ENCODE assay signal across 10 mouse cellular contexts in genomic region chr11:99147041-99147919, GRCm38 (mm10). TPM values are rescaled to one million over a fixed set of nuclear protein-coding genes. Genes with fewer than 3 reads are reported as not detected.
DNase-seq lines count a peak whose midpoint lies in the region; ATAC-seq and TF ChIP-seq lines count a peak whose summit lies in the region.
"Had no signal": no experiment of that assay in that cellular context is flagged by ENCODE, and none has a peak within 500 bp of the region (broad histone marks: within the 10 kb centered on the region; RNA-seq: fewer than 3 reads in every experiment).

No protein-coding gene starts in this region.

- no peaks in the 10 kb centered on the region for H3K36me3 ChIP-seq in kidney, embryonic 15.5 days
- H3K36me3 ChIP-seq in kidney, adult 2 months (ENCODE audit: control insufficient read depth, insufficient read depth, low read length), result no peaks in the 10 kb centered on the region
- no peaks in the 10 kb centered on the region for H3K36me3 ChIP-seq in stomach, embryonic 16.5 days (ENCODE audit: control insufficient read depth, insufficient read depth, low read length)
- H3K36me3 ChIP-seq: liver, embryonic 15.5 days had no signal

- H3K4me1 ChIP-seq in kidney, embryonic 15.5 days, result peaks cover 67% of the 10 kb centered on the region
- no peaks in the 10 kb centered on the region for H3K4me1 ChIP-seq in kidney, adult 2 months (ENCODE audit: control insufficient read depth, insufficient read depth, low read length)
- H3K4me1 ChIP-seq in stomach, embryonic 16.5 days (ENCODE audit: control insufficient read depth, insufficient read depth, low read length), result peaks cover 37% of the 10 kb centered on the region

- no peak for DNase-seq in kidney, adult 2 months
- peak; percentile 76 for DNase-seq in embryo, embryonic 11 days
- peak; percentile 62 for DNase-seq in induced T-regulatory cell, adult 2 months (ENCODE audit: low read depth)
- peak; percentile 40 for DNase-seq in lung, postnatal 14 days
- DNase-seq in cerebellum, adult 9-11 months, result no peak

- ATAC-seq in kidney, embryonic 15.5 days (replicated peaks; ENCODE audit: low FRiP score), result peak; percentile 19; the same call in 1 of the 2 replicates
- peak; percentile 25; the same call in 1 of the 2 replicates for ATAC-seq in stomach, embryonic 16.5 days (ENCODE audit: insufficient read depth, low FRiP score)
- ATAC-seq in megakaryocyte-erythroid progenitor cell, adult 5-6 weeks (replicated peaks; ENCODE audit: low FRiP score, low TSS enrichment, poor library complexity, severe bottlenecking), result no peak
- ATAC-seq: Patski had no signal

- H3K4me3 ChIP-seq in kidney, embryonic 15.5 days (replicated peaks), result no peak overlapping the region
- H3K4me3 ChIP-seq in kidney, adult 2 months (ENCODE audit: insufficient read depth, low read depth, low read length), result no peak overlapping the region
- H3K4me3 ChIP-seq in stomach, embryonic 16.5 days (replicated peaks; ENCODE audit: low read length), result no peak overlapping the region
- H3K4me3 ChIP-seq: liver, embryonic 15.5 days had no signal

- no peak for TF ChIP-seq CTCF in kidney, adult 2 months (conservative IDR thresholded peaks at IDR 0.05; ENCODE audit: insufficient read depth, insufficient read length, low read depth, low read length)

- H3K27me3 ChIP-seq in kidney, embryonic 15.5 days, result no peaks in the 10 kb centered on the region
- no peaks in the 10 kb centered on the region for H3K27me3 ChIP-seq in kidney, adult 2 months (replicated peaks; ENCODE audit: control insufficient read depth, insufficient read depth, low read length)
- H3K27me3 ChIP-seq in stomach, embryonic 16.5 days (ENCODE audit: control insufficient read depth, insufficient read depth, low read length), result no peaks in the 10 kb centered on the region

- no peak for TF ChIP-seq POLR2A in kidney, adult 2 months (IDR thresholded peaks at IDR 0.05; ENCODE audit: low read depth, low read length)

- WGBS in kidney, embryonic 15.5 days, result 25% methylated on average over 17 of the region's 17 CpGs
- WGBS in kidney, adult 2 months, result 59% methylated on average over 17 of the region's 17 CpGs
- WGBS in stomach, embryonic 16.5 days, result 25% methylated on average over 17 of the region's 17 CpGs

- no peak overlapping the region for H3K9ac ChIP-seq in kidney, embryonic 15.5 days
- H3K9ac ChIP-seq in stomach, embryonic 16.5 days (ENCODE audit: low read length), result peak overlapping the region; percentile 55
- H3K9ac ChIP-seq: liver, embryonic 15.5 days had no signal

- H3K4me2 ChIP-seq in kidney, embryonic 15.5 days, result peak overlapping the region; percentile 15; the same call in 1 of the 2 replicates
- H3K4me2 ChIP-seq in stomach, embryonic 16.5 days (ENCODE audit: low read depth, low read length), result 0 out of 2 replicates have a peak overlapping the region, but pooled peaks have one; percentile 21
- H3K4me2 ChIP-seq: liver, embryonic 15.5 days had no signal

- peak overlapping the region; percentile 94 for H3K27ac ChIP-seq in kidney, embryonic 15.5 days
- no peak overlapping the region for H3K27ac ChIP-seq in kidney, adult 2 months (ENCODE audit: insufficient read depth, low read depth, low read length)
- H3K27ac ChIP-seq in stomach, embryonic 16.5 days (ENCODE audit: low read length), result peak overlapping the region; percentile 95
- H3K27ac ChIP-seq: liver, embryonic 15.5 days had no signal

- no peaks in the 10 kb centered on the region for H3K9me3 ChIP-seq in kidney, embryonic 15.5 days (replicated peaks)
- H3K9me3 ChIP-seq in stomach, embryonic 16.5 days (replicated peaks; ENCODE audit: control insufficient read depth, low read length), result no peaks in the 10 kb centered on the region
- H3K9me3 ChIP-seq: liver, embryonic 15.5 days had no signal

RNA-seq across cellular contexts. Expression of gene Ccr7, which starts 7.6 kb away (rescaled TPM):
- 0.17 and 0.18 TPM in 2 replicates for polyA plus RNA-seq in kidney, embryonic 15.5 days (2015; fragmentation: Nextera tagmentation; extraction: Ambion mirVana)
- 1.1 and 11.2 TPM in 2 replicates for polyA plus RNA-seq in kidney, adult 2 months (2012; rRNA removed)
- polyA plus RNA-seq in stomach, embryonic 16.5 days (2015; fragmentation: Nextera tagmentation; extraction: Ambion mirVana), result 0.19 TPM in 2 replicates
- 0.47 TPM in 1 of 2 replicates, not detected in the other for total RNA-seq in megakaryocyte-erythroid progenitor cell, adult 5-6 weeks (2014; fragmentation: Nextera tagmentation)
- not detected in 2 replicates for total RNA-seq in megakaryocyte-erythroid progenitor cell, adult 5-6 weeks (2017)

RNA-seq across cellular contexts. Expression of gene Tns4, which starts 58.2 kb away (rescaled TPM):
- 0.29 and 0.32 TPM in 2 replicates for polyA plus RNA-seq in kidney, embryonic 15.5 days (2015; fragmentation: Nextera tagmentation; extraction: Ambion mirVana)
- polyA plus RNA-seq in kidney, adult 2 months (2012; rRNA removed), result 0.86 and 1.8 TPM in 2 replicates
- polyA plus RNA-seq in stomach, embryonic 16.5 days (2015; fragmentation: Nextera tagmentation; extraction: Ambion mirVana), result 1.8 and 2.4 TPM in 2 replicates
- not detected in 2 replicates for total RNA-seq in megakaryocyte-erythroid progenitor cell, adult 5-6 weeks (2014; fragmentation: Nextera tagmentation)
- total RNA-seq in megakaryocyte-erythroid progenitor cell, adult 5-6 weeks (2017), result not detected in 2 replicates
- polyA plus RNA-seq: Patski had no signal

Comparison
In these comparisons a context has a peak if more than half of its experiments do, and no peak if none do; other contexts are left out.
1. DNase-seq: peak in embryo, embryonic 11 days (single experiment), induced T-regulatory cell, adult 2 months (single experiment) and lung, postnatal 14 days (single experiment); none in kidney, adult 2 months (single experiment) and cerebellum, adult 9-11 months (single experiment).